In genomic region chr5:131008507-131008906, GRCm38 (mm10) we compare ENCODE assay signal across 12 mouse cellular contexts.
DNase-seq lines count a peak whose midpoint lies in the region; ATAC-seq and TF ChIP-seq lines count a peak whose summit lies in the region.
"Had no signal": no experiment of that assay in that cellular context is flagged by ENCODE, and none has a peak within 500 bp of the region (broad histone marks: within the 10 kb centered on the region; RNA-seq: fewer than 3 reads in every experiment).

No protein-coding gene starts in this region.

- H3K27me3 ChIP-seq in intestine, postnatal 0 days (replicated peaks; ENCODE audit: control insufficient read depth, insufficient read depth, low read length) = no peaks in the 10 kb centered on the region
- no peaks in the 10 kb centered on the region for H3K27me3 ChIP-seq in midbrain, postnatal 0 days (ENCODE audit: insufficient read depth, low read length)
- H3K27me3 ChIP-seq: megakaryocyte, embryonic 14.5 days; neural tube, embryonic 13.5 days had no signal

- 83% methylated on average over 5 of the region's 5 CpGs for WGBS in intestine, postnatal 0 days
- 95% methylated on average over 5 of the region's 5 CpGs for WGBS in midbrain, postnatal 0 days

- H3K27ac ChIP-seq in layer of hippocampus, adult 2 months = peak overlapping the region; percentile 85
- no peak overlapping the region for H3K27ac ChIP-seq in intestine, postnatal 0 days (ENCODE audit: low read depth, low read length)
- H3K27ac ChIP-seq in midbrain, postnatal 0 days (ENCODE audit: low read depth, low read length) = no peak overlapping the region
- H3K27ac ChIP-seq: left cerebral cortex, adult 2 months; neural tube, embryonic 13.5 days had no signal

- no peaks in the 10 kb centered on the region for H3K36me3 ChIP-seq in intestine, postnatal 0 days (ENCODE audit: control insufficient read depth, insufficient read depth)
- H3K36me3 ChIP-seq in midbrain, postnatal 0 days (ENCODE audit: insufficient read depth, low read length) = no peaks in the 10 kb centered on the region
- H3K36me3 ChIP-seq: neural tube, embryonic 13.5 days had no signal

- intact Hi-C loops in heart, postnatal 10 days (cut with DNase I) = loop anchor here (1.0 to 5.0 kb wide), 2 partner anchors 146 to 420 kb away; no protein-coding TSS in a partner anchor

- H3K4me1 ChIP-seq in intestine, postnatal 0 days (replicated peaks; ENCODE audit: control insufficient read depth, insufficient read depth, low read length) = no peaks in the 10 kb centered on the region
- H3K4me1 ChIP-seq in midbrain, postnatal 0 days (ENCODE audit: insufficient read depth, low read length) = no peaks in the 10 kb centered on the region
- H3K4me1 ChIP-seq: megakaryocyte, embryonic 14.5 days; neural tube, embryonic 13.5 days had no signal

- no peaks in the 10 kb centered on the region for H3K9me3 ChIP-seq in intestine, postnatal 0 days (ENCODE audit: control insufficient read depth)
- no peaks in the 10 kb centered on the region for H3K9me3 ChIP-seq in midbrain, postnatal 0 days (ENCODE audit: low read length)

- no peak overlapping the region for H3K4me3 ChIP-seq in layer of hippocampus, adult 2 months
- no peak overlapping the region for H3K4me3 ChIP-seq in intestine, postnatal 0 days (ENCODE audit: low read depth, low read length)
- no peak overlapping the region for H3K4me3 ChIP-seq in midbrain, postnatal 0 days (ENCODE audit: low read depth, low read length)
- H3K4me3 ChIP-seq: left cerebral cortex, adult 2 months; megakaryocyte, embryonic 14.5 days; neural tube, embryonic 13.5 days had no signal

- no peak for TF ChIP-seq CTCF in layer of hippocampus, adult 2 months (conservative IDR thresholded peaks at IDR 0.05)
- no peak for TF ChIP-seq CTCF in intestine, postnatal 0 days (IDR thresholded peaks at IDR 0.05; ENCODE audit: low read depth)
- no peak for TF ChIP-seq CTCF in midbrain, postnatal 0 days (IDR thresholded peaks at IDR 0.05)

- peak; percentile 13 to 17 for DNase-seq in cerebellum, postnatal 10 days
- DNase-seq in cerebellum, postnatal 25 days = no peak
- DNase-seq in layer of hippocampus, adult 2 months (ENCODE audit: low spot score in 2 of 2) = no peak
- no peak for DNase-seq in layer of hippocampus, adult 8-10 months (ENCODE audit: low spot score in 2 of 2)
- DNase-seq in R1 (ENCODE audit: low read depth, low spot score) = peak; percentile 34
- DNase-seq in heart, postnatal 10 days = peak; percentile 41
- no peak for DNase-seq in midbrain, postnatal 0 days (ENCODE audit: low spot score)
- DNase-seq: liver had no signal

- no peak for ATAC-seq in intestine, postnatal 0 days
- no peak for ATAC-seq in midbrain, postnatal 0 days (ENCODE audit: low FRiP score)

- H3K9ac ChIP-seq in intestine, postnatal 0 days (ENCODE audit: low read depth, low read length) = no peak overlapping the region
- no peak overlapping the region for H3K9ac ChIP-seq in midbrain, postnatal 0 days (replicated peaks; ENCODE audit: low read length, poor library complexity, severe bottlenecking)
- H3K9ac ChIP-seq: neural tube, embryonic 13.5 days had no signal

- H3K4me2 ChIP-seq in intestine, postnatal 0 days (replicated peaks; ENCODE audit: low read depth) = no peak overlapping the region
- H3K4me2 ChIP-seq in midbrain, postnatal 0 days (ENCODE audit: low read depth, low read length, poor library complexity, severe bottlenecking) = no peak overlapping the region
- H3K4me2 ChIP-seq: neural tube, embryonic 13.5 days had no signal

Comparison
In these comparisons a context has a peak if more than half of its experiments do, and no peak if none do; other contexts are left out.
1. DNase-seq: peak in cerebellum, postnatal 10 days (2 of 2), R1 (single experiment) and heart, postnatal 10 days (2 of 2); none in cerebellum, postnatal 25 days (0 of 2), layer of hippocampus, adult 2 months (0 of 2), layer of hippocampus, adult 8-10 months (0 of 2) and midbrain, postnatal 0 days (single experiment).